Mouse (Mus musculus) cortical plate, adult 2 months (tissue): ENCODE measurements at regions not wholly inside any gene's neighbourhood (a gene's known extent, or its start where the extent isn't known, plus 50 kb on each side); places are given as distances from the start of the nearest gene placed in this dataset.
"Not testable (repeated sequence)": the region's sequence is repeated elsewhere in the genome, so short reads cannot be mapped to it uniquely, and the experiment has no call there.

Experiments
- H3K27ac ChIP-seq: fragments of 200-500 bp; 2 replicates; pipeline ENCODE4 v1.5.1; 2012; ENCODE audit warnings: low read length, control low read depth, inconsistent platforms; ENCODE audit not compliant: insufficient read depth
- H3K4me1 ChIP-seq: fragments of 200-500 bp; 2 replicates; pipeline ENCODE4 v1.6.1; 2011; ENCODE audit warnings: low read length; ENCODE audit not compliant: control insufficient read depth, insufficient read depth
- H3K4me3 ChIP-seq: fragments of 200-500 bp; 2 replicates; pipeline ENCODE4 v1.5.1; 2011; ENCODE audit warnings: mild to moderate bottlenecking, low read length, control low read depth; ENCODE audit not compliant: insufficient read depth
- CTCF ChIP-seq: fragments of 200-500 bp; IDR thresholded peaks from 2 replicates; pipeline ENCODE4 v1.5.1; 2011; ENCODE audit warnings: mild to moderate bottlenecking, control low read depth, low read length; ENCODE audit not compliant: insufficient read depth; ENCODE audit errors: extremely low read depth
- POLR2A ChIP-seq: fragments of 200-500 bp; IDR thresholded peaks from 2 replicates; pipeline ENCODE4 v1.6.1; 2011; ENCODE audit warnings: mild to moderate bottlenecking, low read length, control low read depth; ENCODE audit not compliant: insufficient read depth; ENCODE audit errors: extremely low read depth

DNA sequence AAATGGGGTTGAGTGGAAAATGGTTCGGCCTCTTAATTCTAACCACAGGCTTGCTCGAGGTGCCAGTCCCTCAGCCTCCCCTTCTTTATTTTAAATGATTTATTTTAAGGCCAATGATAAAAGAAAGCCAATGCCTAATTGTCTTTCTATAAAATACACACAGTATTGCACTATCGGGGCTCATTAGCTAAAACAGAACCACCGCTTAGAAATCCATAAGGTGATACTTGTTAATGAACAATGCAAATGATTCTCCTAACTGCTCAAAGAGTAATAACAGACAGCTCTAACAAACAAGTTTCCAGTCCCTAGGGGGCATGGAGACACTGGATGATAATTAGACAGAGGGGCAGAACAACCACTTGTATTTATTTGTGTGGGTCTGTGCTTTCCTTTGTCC is 58.8 kb downstream of the Emx2 start:
- no peak overlapping the region for H3K27ac ChIP-seq
- TF ChIP-seq POLR2A, result no peak
- TF ChIP-seq CTCF, result no peak
- H3K4me1 ChIP-seq, result peaks cover 2% of the 10 kb centered on the region
- H3K4me3 ChIP-seq, result no peak overlapping the region

DNA sequence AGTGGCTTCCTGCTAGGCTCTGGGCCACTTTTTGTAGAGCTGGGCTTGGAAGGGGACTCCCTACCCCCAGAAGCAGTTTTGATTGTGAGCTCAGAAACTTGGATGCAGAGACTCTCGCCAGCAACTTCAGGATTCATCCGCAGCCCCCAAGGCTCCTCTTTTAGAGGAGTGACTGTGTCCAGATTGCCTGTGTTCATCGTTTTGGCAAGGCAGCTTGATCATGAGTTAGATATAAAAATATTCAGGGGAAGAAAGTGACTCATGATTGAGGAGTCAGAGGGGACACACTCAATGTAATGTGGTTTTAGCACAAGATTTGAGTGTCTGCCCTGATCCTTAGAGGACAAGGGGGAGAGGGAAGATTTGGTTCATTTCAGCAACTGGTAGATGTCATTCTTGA is 61.0 kb downstream of the Emx2 start:
- Histone ChIP-seq H3K27ac (no peak overlapping the region), H3K4me3 (no peak overlapping the region), H3K4me1 (peaks cover 2% of the 10 kb centered on the region)
- TF ChIP-seq POLR2A (no peak), CTCF (no peak)

DNA sequence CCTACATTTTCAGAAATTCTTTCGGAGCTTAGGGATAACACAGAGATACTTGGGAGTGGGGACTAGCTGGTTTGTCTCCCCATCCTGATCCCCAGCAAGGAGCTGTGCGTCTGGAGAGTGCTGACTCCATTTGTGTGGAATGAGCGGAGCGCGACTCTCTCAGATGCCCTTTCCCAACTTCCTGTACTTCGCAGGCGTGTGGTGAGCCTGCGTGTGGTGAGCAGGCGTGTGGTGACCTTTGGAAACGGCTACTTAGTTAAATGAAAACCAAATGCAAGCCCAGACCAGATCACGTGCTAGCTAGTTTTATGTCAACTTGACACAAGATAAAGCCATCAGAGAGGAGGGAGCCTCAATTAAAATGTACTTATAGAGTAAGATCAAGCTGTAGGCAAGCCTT is 64.0 kb downstream of the Emx2 start:
- TF ChIP-seq POLR2A (no peak), CTCF (no peak)
- H3K4me3 ChIP-seq, result no peak overlapping the region
- H3K4me1 ChIP-seq, result peaks cover 2% of the 10 kb centered on the region
- H3K27ac ChIP-seq, result no peak overlapping the region

DNA sequence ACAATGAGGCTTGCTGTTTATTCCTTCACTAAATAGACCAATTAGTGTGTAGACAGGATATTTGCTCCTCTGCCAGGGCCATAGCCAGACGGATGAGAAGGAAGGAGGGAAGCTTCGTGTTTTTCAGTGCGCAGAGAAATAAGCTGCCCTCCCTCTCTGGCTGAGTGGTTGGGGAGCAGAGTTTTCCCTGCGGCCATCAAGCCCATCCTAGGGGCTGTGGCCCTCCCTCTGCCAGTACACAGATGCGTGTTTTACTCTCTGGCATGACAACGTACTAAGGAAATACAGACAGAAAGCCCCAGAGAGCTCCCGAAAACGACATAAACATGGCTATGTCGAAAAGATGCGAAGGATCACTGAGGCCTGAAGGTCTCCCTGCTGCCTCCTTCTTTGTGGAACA is 65.2 kb downstream of the Emx2 start:
- Histone ChIP-seq H3K4me1 (no peaks in the 10 kb centered on the region; the same call in 1 of the 2 replicates), H3K4me3 (no peak overlapping the region), H3K27ac (no peak overlapping the region)
- TF ChIP-seq POLR2A, result no peak
- TF ChIP-seq CTCF, result no peak

DNA sequence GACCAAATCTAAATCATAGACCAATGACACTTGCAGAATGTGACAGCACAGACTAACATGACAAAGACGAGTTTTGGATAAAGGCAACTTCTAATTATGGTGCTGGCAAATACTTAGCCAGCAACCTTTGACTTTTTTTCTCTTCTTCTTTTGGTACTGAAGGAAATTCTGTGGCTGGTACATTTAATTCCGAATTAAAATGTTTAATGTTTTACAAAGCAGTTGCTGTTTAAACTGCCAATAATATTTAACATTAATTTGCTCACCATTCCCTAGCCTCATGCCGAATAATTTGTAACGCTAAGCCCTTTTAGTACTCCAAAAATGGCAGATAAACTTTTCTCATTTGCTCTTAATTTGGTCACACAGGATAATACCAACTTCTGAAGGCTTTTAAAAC is 105.9 kb downstream of the Emx2 start:
- Histone ChIP-seq H3K27ac (no peak overlapping the region), H3K4me3 (no peak overlapping the region), H3K4me1 (no peaks in the 10 kb centered on the region)
- no peak for TF ChIP-seq POLR2A
- no peak for TF ChIP-seq CTCF

DNA sequence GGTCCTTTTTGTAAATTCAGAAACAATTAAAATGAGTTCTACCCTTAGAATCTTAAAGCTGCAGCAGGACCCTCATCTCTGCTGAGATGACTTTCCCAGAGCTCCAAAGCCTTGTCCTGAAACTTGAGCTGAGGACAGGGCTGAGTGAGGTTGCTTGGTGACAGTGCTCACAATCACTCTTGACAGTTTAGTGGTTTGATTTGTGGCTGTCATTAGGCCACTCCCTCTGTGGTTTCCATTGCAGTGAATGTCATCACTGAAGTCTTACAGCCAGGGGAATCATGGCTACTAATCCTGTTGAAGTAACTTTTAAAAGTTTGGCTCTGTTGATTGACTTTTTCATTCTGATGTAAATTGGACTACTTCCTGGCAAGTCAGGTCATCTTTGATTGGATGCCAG is 110.7 kb downstream of the Emx2 start:
- Histone ChIP-seq H3K27ac (no peak overlapping the region), H3K4me1 (no peaks in the 10 kb centered on the region), H3K4me3 (no peak overlapping the region)
- TF ChIP-seq CTCF (no peak), POLR2A (no peak)

DNA sequence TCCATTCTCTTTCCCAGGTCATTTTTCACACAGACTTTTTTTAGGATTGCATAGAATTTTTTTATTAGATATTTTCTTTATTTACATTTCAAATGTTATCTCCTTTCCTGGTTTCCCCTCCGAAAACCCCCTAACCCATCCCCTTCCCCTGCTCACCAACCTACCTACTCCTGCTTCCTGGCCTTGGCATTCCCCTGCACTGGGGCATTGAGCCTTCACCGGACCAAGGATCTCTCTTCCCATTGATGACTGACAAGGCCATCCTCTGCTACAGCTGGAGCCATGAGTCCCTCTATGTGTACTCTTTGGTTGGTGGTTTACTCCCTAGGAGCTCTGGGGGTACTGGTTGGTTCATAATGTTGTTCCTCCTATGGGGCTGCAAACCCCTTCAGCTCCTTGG is 111.4 kb downstream of the Emx2 start:
- not testable (repeated sequence) for H3K4me3 ChIP-seq, H3K27ac ChIP-seq, H3K4me1 ChIP-seq

DNA sequence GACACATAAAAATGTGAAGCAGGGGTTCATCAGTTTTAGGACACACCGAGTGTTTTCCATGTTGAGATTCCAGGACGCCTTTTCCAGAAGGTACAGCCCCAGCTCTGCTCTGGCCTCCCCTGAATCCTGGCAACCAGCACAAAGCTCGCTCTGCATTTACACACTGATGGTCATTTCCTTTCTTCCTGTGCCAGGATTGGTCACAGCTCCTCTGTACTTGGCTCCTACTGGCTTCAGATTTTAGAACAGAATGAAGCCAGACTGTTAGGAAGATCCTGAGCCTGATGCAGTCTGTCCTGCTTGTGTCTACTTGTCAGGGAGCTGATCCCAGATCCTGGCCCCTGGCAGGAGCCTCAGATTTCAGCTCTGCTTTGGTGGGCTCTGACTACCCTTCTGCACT is 116.2 kb downstream of the Emx2 start:
- no peaks in the 10 kb centered on the region for H3K4me1 ChIP-seq
- H3K4me3 ChIP-seq, result no peak overlapping the region
- TF ChIP-seq CTCF, result no peak
- TF ChIP-seq POLR2A, result no peak
- H3K27ac ChIP-seq, result no peak overlapping the region

DNA sequence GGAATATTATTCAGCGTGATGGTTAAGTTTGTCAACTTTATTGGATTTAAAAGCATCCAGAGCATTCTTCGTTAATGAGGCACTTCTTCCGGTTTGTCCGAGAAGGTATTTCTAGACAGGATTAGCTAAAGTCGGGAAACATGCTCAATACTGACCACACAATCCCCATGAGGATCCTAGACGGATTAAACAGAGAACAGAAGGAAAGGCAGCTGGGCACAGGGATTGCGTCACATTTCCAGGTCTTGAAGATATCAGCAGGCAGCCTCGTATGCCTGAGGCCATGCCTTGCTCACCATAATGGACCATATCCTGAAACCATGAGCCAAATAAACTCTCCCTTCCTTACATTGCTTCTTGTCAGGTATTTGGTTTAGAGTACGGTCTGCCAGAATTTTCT is 119.7 kb downstream of the Emx2 start:
- Histone ChIP-seq H3K4me1 (no peaks in the 10 kb centered on the region), H3K4me3 (no peak overlapping the region), H3K27ac (no peak overlapping the region)
- no peak for TF ChIP-seq POLR2A
- no peak for TF ChIP-seq CTCF

DNA sequence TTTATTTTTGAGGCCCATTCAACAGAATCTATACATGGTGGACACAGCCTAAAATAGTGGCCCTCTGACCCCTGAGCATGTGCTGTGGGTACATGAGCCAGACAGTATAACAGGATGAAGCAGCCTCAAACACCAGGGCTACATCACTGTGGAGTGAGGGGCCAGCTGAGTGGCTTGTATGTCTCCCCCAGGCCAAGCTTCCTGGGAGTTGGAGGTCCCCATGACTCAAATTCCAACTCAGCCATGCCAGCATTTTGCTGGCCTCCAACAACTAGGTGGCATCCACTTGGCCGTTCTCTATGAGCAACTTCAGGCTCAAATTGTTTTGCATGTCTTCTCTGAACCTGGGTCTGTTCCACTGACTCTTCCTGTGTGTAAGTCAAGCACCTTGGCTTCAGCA is 121.5 kb downstream of the Emx2 start:
- Histone ChIP-seq H3K27ac (no peak overlapping the region), H3K4me3 (no peak overlapping the region), H3K4me1 (no peaks in the 10 kb centered on the region)
- no peak for TF ChIP-seq POLR2A
- no peak for TF ChIP-seq CTCF

DNA sequence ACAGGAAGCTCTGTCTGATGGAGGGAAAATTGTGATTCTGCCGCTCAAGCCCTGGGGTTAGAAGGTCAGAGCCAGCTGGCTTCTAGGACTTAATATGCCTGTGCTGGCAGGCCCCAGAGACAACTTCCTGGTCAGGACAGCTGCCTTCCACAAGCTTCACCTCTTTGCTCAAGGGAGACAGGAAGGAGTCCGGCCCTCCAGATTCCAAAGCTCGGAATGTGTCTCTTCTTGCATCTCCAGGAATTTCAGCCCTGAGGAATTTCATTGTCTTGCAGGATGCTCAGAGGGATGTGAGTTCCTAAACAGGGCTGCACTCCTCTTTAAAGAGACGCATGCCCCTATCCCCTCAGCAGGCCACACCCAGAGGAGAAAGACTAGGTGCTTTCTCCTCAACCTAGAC is 127.7 kb downstream of the Emx2 start:
- no peak overlapping the region for H3K27ac ChIP-seq
- no peak for TF ChIP-seq POLR2A
- no peak for TF ChIP-seq CTCF
- no peak overlapping the region for H3K4me3 ChIP-seq
- no peaks in the 10 kb centered on the region for H3K4me1 ChIP-seq

DNA sequence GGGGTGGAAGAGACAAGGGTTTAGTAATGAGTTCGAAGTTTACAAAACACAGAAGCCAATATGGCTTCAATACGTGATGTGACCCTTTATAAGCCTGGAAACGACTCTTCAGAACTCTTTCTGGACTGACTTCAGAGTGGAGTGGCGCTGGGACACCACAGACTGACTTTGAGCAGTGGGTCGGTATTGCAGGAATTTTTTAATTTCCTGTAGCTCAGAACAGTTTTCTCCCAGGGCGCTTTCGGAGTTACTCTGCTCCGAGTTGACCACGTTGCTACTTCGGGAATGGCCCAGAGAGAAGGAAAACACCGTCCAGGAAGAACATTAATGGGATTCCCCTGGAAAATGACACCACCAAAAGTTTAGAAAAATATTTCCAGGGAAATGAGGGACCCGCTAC is 129.1 kb downstream of the Emx2 start:
- Histone ChIP-seq H3K4me3 (no peak overlapping the region), H3K27ac (no peak overlapping the region), H3K4me1 (no peaks in the 10 kb centered on the region)
- TF ChIP-seq POLR2A, result no peak
- no peak for TF ChIP-seq CTCF
